Mouse (Mus musculus): ENCODE measurements at regions not wholly inside any gene's neighbourhood (a gene's known extent, or its start where the extent isn't known, plus 50 kb on each side); places are given as distances from the start of the nearest gene placed in this dataset.

- Histone ChIP-seq H3K36me3 (ENCODE audit: control insufficient read depth, insufficient read depth, low read length) (no peaks in the 10 kb centered on the region), H3K27ac (ENCODE audit: low read length) (no peak overlapping the region), H3K9me3 (replicated peaks; ENCODE audit: control insufficient read depth, low read length) (no peaks in the 10 kb centered on the region), H3K4me3 (replicated peaks; ENCODE audit: low read length) (no peak overlapping the region), H3K4me2 (ENCODE audit: low read depth, low read length) (no peak overlapping the region), H3K4me1 (ENCODE audit: control insufficient read depth, insufficient read depth, low read length) (no peaks in the 10 kb centered on the region), H3K27me3 (ENCODE audit: control insufficient read depth, insufficient read depth, low read length) (no peaks in the 10 kb centered on the region), H3K9ac (ENCODE audit: low read length) (no peak overlapping the region)
- ATAC-seq (ENCODE audit: insufficient read depth, low FRiP score), result no peak
- 58% methylated on average over 6 of the region's 6 CpGs for WGBS
Observed at GRCm38 (mm10) chr11:114416168-114416567, 252.2 kb upstream of the Rpl38 start.

GRCm38 (mm10) chr11:114404401-114404800, 263.9 kb upstream of the Rpl38 start:
- ATAC-seq (ENCODE audit: insufficient read depth, low FRiP score), result no peak
- Histone ChIP-seq H3K4me2 (ENCODE audit: low read depth, low read length) (no peak overlapping the region), H3K27me3 (ENCODE audit: control insufficient read depth, insufficient read depth, low read length) (no peaks in the 10 kb centered on the region), H3K9ac (ENCODE audit: low read length) (no peak overlapping the region), H3K9me3 (replicated peaks; ENCODE audit: control insufficient read depth, low read length) (no peaks in the 10 kb centered on the region), H3K36me3 (ENCODE audit: control insufficient read depth, insufficient read depth, low read length) (no peaks in the 10 kb centered on the region), H3K4me1 (ENCODE audit: control insufficient read depth, insufficient read depth, low read length) (no peaks in the 10 kb centered on the region), H3K4me3 (replicated peaks; ENCODE audit: low read length) (no peak overlapping the region), H3K27ac (ENCODE audit: low read length) (no peak overlapping the region)
- WGBS, result 41% methylated on average over 4 of the region's 4 CpGs

DNA sequence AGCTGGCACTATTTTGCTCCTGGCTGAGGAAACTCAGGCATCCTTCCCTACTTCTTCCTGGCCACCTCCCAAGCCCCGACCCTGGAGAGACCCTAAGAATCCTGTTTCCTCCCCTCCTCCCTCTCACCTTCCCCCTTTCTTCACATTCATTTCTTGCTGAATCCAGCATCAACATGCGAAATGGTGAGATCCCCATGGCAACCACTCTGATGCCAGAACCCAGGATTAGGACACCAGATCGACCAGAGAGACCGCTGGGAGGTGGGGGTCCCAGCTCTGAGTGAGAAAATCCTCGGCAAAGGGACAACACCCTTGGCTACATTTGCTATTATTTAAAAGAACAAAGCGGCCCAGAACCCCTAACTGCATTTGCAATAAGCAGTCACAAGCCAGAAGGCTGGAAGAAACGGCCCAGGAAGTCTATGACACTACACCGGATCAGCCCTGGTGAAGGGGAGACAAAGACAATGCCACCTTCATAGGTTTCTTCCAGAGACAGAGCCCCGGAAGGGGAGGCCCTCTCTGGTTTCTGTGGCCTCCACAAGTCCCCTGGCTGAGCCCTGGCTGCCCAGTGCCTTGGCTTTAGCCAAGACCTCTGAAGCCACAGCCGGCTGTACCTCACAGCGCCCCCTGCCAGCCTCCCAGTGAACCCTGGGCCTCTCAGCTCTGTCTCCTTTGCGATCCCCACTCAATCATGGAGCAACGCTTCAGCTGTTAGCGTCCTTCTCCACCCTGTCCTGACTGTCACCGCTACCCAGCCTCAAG, 265.6 kb upstream of the Rpl38 start:
- ATAC-seq (ENCODE audit: insufficient read depth, low FRiP score), result no peak
- 41% methylated on average over 15 of the region's 15 CpGs for WGBS

GRCm38 (mm10) chr11:114400701-114401100, 267.6 kb upstream of the Rpl38 start:
- 56% methylated on average over 5 of the region's 5 CpGs for WGBS
- no peaks in the 10 kb centered on the region for H3K9me3 ChIP-seq (replicated peaks; ENCODE audit: control insufficient read depth, low read length)
- H3K36me3 ChIP-seq (ENCODE audit: control insufficient read depth, insufficient read depth, low read length), result no peaks in the 10 kb centered on the region
- H3K27me3 ChIP-seq (ENCODE audit: control insufficient read depth, insufficient read depth, low read length), result no peaks in the 10 kb centered on the region
- H3K4me2 ChIP-seq (ENCODE audit: low read depth, low read length), result no peak overlapping the region
- H3K4me3 ChIP-seq (replicated peaks; ENCODE audit: low read length), result no peak overlapping the region
- no peak overlapping the region for H3K27ac ChIP-seq (ENCODE audit: low read length)
- H3K9ac ChIP-seq (ENCODE audit: low read length), result no peak overlapping the region
- no peaks in the 10 kb centered on the region for H3K4me1 ChIP-seq (ENCODE audit: control insufficient read depth, insufficient read depth, low read length)
- ATAC-seq (ENCODE audit: insufficient read depth, low FRiP score), result no peak

More for the DNA sequence above, 265.6 kb upstream of the Rpl38 start:
- Histone ChIP-seq H3K4me2 (ENCODE audit: low read depth, low read length) (no peak overlapping the region), H3K4me3 (replicated peaks; ENCODE audit: low read length) (no peak overlapping the region), H3K36me3 (ENCODE audit: control insufficient read depth, insufficient read depth, low read length) (no peaks in the 10 kb centered on the region), H3K9ac (ENCODE audit: low read length) (no peak overlapping the region), H3K4me1 (ENCODE audit: control insufficient read depth, insufficient read depth, low read length) (no peaks in the 10 kb centered on the region), H3K9me3 (replicated peaks; ENCODE audit: control insufficient read depth, low read length) (no peaks in the 10 kb centered on the region), H3K27ac (ENCODE audit: low read length) (no peak overlapping the region), H3K27me3 (ENCODE audit: control insufficient read depth, insufficient read depth, low read length) (no peaks in the 10 kb centered on the region)

DNA sequence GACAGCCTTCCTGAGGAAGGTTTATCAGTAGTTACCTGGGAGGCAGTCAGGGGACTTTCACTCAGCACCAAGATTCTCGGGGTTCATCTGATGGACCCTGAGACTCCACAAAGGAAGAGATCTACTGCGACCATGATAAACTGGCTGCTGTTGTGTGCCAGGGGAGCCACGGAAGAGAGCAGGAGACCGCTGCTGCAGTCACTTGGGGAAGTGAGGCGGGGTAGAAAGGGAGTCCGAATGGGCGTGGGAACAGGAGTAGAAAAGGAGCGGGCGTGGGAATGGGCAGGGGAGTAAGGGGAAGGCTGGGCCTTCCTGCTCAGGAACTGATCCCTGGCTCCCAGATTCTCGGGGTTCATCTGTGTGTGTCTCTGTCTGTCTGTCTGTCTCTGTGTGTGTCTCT, 276.2 kb upstream of the Rpl38 start:
- H3K4me1 ChIP-seq (ENCODE audit: control insufficient read depth, insufficient read depth, low read length), result no peaks in the 10 kb centered on the region

GRCm38 (mm10) chr11:114391553-114391952, 276.8 kb upstream of the Rpl38 start:
- no peak overlapping the region for H3K27ac ChIP-seq (ENCODE audit: low read length)
- no peaks in the 10 kb centered on the region for H3K27me3 ChIP-seq (ENCODE audit: control insufficient read depth, insufficient read depth, low read length)
- H3K4me1 ChIP-seq (ENCODE audit: control insufficient read depth, insufficient read depth, low read length), result no peaks in the 10 kb centered on the region
- H3K4me2 ChIP-seq (ENCODE audit: low read depth, low read length), result no peak overlapping the region
- H3K4me3 ChIP-seq (replicated peaks; ENCODE audit: low read length), result no peak overlapping the region
- ATAC-seq (ENCODE audit: insufficient read depth, low FRiP score), result no peak
- no peaks in the 10 kb centered on the region for H3K36me3 ChIP-seq (ENCODE audit: control insufficient read depth, insufficient read depth, low read length)
- no peak overlapping the region for H3K9ac ChIP-seq (ENCODE audit: low read length)
- 47% methylated on average over 6 of the region's 6 CpGs for WGBS
- no peaks in the 10 kb centered on the region for H3K9me3 ChIP-seq (replicated peaks; ENCODE audit: control insufficient read depth, low read length)

More for the DNA sequence above, 276.2 kb upstream of the Rpl38 start:
- Histone ChIP-seq H3K4me3 (replicated peaks; ENCODE audit: low read length) (no peak overlapping the region), H3K27ac (ENCODE audit: low read length) (no peak overlapping the region), H3K9me3 (replicated peaks; ENCODE audit: control insufficient read depth, low read length) (no peaks in the 10 kb centered on the region), H3K4me2 (ENCODE audit: low read depth, low read length) (no peak overlapping the region), H3K9ac (ENCODE audit: low read length) (no peak overlapping the region), H3K27me3 (ENCODE audit: control insufficient read depth, insufficient read depth, low read length) (no peaks in the 10 kb centered on the region), H3K36me3 (ENCODE audit: control insufficient read depth, insufficient read depth, low read length) (no peaks in the 10 kb centered on the region)
- ATAC-seq (ENCODE audit: insufficient read depth, low FRiP score), result no peak
- WGBS, result 68% methylated on average over 10 of the region's 10 CpGs

GRCm38 (mm10) chr11:114387091-114387490, 281.2 kb upstream of the Rpl38 start:
- Histone ChIP-seq H3K27ac (ENCODE audit: low read length) (no peak overlapping the region), H3K4me2 (ENCODE audit: low read depth, low read length) (no peak overlapping the region), H3K9ac (ENCODE audit: low read length) (no peak overlapping the region), H3K9me3 (replicated peaks; ENCODE audit: control insufficient read depth, low read length) (no peaks in the 10 kb centered on the region), H3K27me3 (ENCODE audit: control insufficient read depth, insufficient read depth, low read length) (no peaks in the 10 kb centered on the region), H3K4me3 (replicated peaks; ENCODE audit: low read length) (no peak overlapping the region), H3K36me3 (ENCODE audit: control insufficient read depth, insufficient read depth, low read length) (no peaks in the 10 kb centered on the region), H3K4me1 (ENCODE audit: control insufficient read depth, insufficient read depth, low read length) (no peaks in the 10 kb centered on the region)
- WGBS, result 84% methylated on average over 2 of the region's 2 CpGs
- ATAC-seq (ENCODE audit: insufficient read depth, low FRiP score), result no peak

DNA sequence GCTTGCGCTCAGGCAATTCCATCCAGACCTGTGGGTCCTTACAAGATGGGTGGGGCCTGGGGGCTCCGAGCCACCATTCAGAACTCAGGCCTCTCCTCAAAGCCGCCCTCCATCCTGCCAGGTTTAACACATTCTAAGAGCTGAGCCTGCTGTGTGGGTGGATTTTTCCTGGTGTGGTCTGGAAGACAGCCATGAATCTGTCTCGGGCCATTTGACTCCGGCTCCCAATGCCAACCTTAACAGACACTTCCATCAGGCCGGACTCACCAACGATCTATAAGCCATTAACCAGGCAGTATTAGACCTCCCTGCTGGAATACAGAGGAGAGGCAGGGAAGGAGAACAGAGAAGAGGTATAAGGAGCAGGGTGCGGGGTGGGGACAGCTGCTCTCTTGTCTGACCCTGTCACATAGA, 288.9 kb upstream of the Rpl38 start:
- Histone ChIP-seq H3K36me3 (ENCODE audit: control insufficient read depth, insufficient read depth, low read length) (no peaks in the 10 kb centered on the region), H3K9ac (ENCODE audit: low read length) (no peak overlapping the region), H3K27ac (ENCODE audit: low read length) (no peak overlapping the region), H3K4me2 (ENCODE audit: low read depth, low read length) (no peak overlapping the region), H3K4me3 (replicated peaks; ENCODE audit: low read length) (no peak overlapping the region), H3K9me3 (replicated peaks; ENCODE audit: control insufficient read depth, low read length) (no peaks in the 10 kb centered on the region), H3K4me1 (ENCODE audit: control insufficient read depth, insufficient read depth, low read length) (peaks cover 3% of the 10 kb centered on the region; the same call in 1 of the 2 replicates), H3K27me3 (ENCODE audit: control insufficient read depth, insufficient read depth, low read length) (no peaks in the 10 kb centered on the region)
- 57% methylated on average over 8 of the region's 8 CpGs for WGBS
- no peak for ATAC-seq (ENCODE audit: insufficient read depth, low FRiP score)

DNA sequence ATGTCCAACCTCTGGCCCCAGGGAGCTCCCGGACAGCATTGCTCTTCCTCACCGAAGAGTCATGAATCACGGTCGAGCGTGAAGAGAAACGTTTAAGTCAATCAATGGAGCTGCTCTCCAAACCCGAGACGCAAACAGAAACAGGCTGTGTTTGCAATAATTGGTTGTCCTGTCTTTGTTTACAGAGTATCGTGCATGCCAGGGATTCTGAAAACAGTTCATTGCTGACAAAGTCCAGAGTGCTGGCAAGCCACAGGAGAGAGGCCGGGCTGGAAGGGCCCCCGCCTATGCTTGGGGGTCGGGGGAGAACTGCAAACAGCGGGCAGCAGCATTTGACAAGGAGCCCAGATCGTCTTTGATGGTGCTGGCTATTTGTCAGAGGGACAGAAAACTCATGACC, 292.4 kb upstream of the Rpl38 start:
- H3K9me3 ChIP-seq (replicated peaks; ENCODE audit: control insufficient read depth, low read length), result no peaks in the 10 kb centered on the region
- peak overlapping the region; percentile 4; the same call in 1 of the 2 replicates for H3K4me2 ChIP-seq (ENCODE audit: low read depth, low read length)
- H3K4me3 ChIP-seq (replicated peaks; ENCODE audit: low read length), result no peak overlapping the region
- H3K36me3 ChIP-seq (ENCODE audit: control insufficient read depth, insufficient read depth, low read length), result no peaks in the 10 kb centered on the region
- WGBS, result 19% methylated on average over 14 of the region's 14 CpGs
- H3K9ac ChIP-seq (ENCODE audit: low read length), result no peak overlapping the region
- no peaks in the 10 kb centered on the region for H3K27me3 ChIP-seq (ENCODE audit: control insufficient read depth, insufficient read depth, low read length)
- no peak overlapping the region for H3K27ac ChIP-seq (ENCODE audit: low read length)
- 0 out of 2 replicates have a peak, but pooled peaks have one; percentile 37 for ATAC-seq (ENCODE audit: insufficient read depth, low FRiP score)
- peaks cover 3% of the 10 kb centered on the region; the same call in 1 of the 2 replicates for H3K4me1 ChIP-seq (ENCODE audit: control insufficient read depth, insufficient read depth, low read length)

Measured in stomach, embryonic 16.5 days (tissue).